Mouse (Mus musculus) midbrain, embryonic 16.5 days (tissue): ENCODE data around the gene Prr5l. TPM values are rescaled to one million over a fixed set of nuclear protein-coding genes. Genes with fewer than 3 reads are reported as not detected.

Experiments used
- ATAC-seq: fragments of 200-750 bp; cut with Nextera tagmentation; 2 replicates; pipeline ENCODE4 v1.8.0; 2017; ENCODE audit warnings: moderate TSS enrichment
- H3K27ac ChIP-seq: fragments of 300-500 bp; sonication (generic); 2 replicates; pipeline ENCODE4 v1.5.1; 2014; ENCODE audit warnings: mild to moderate bottlenecking, low read length, mixed read lengths
- H3K27me3 ChIP-seq: fragments of 300-500 bp; sonication (generic); 2 replicates; pipeline ENCODE4 v1.6.1; 2014; ENCODE audit warnings: low read depth, low read length, mixed read lengths; ENCODE audit not compliant: control insufficient read depth, insufficient read depth
- H3K36me3 ChIP-seq: fragments of 300-500 bp; sonication (generic); 2 replicates; pipeline ENCODE4 v1.6.1; 2014; ENCODE audit warnings: mild to moderate bottlenecking, low read length, moderate library complexity, mixed read lengths; ENCODE audit not compliant: control insufficient read depth, insufficient read depth
- H3K4me1 ChIP-seq: fragments of 300-500 bp; sonication (generic); 2 replicates; pipeline ENCODE4 v1.6.1; 2014; ENCODE audit warnings: mild to moderate bottlenecking, low read length, mixed read lengths; ENCODE audit not compliant: control insufficient read depth, insufficient read depth
- H3K4me2 ChIP-seq: fragments of 300-500 bp; sonication (generic); 2 replicates; pipeline ENCODE4 v1.6.1; 2014; ENCODE audit warnings: mild to moderate bottlenecking, low read length, mixed read lengths
- H3K4me3 ChIP-seq: fragments of 300-500 bp; sonication (generic); 2 replicates; pipeline ENCODE4 v1.5.1; 2014; ENCODE audit warnings: low read depth, mild to moderate bottlenecking, low read length, moderate library complexity, mixed read lengths
- H3K9ac ChIP-seq: fragments of 300-500 bp; sonication (generic); 2 replicates; pipeline ENCODE4 v1.6.1; 2014; ENCODE audit warnings: low read depth, low read length, mixed read lengths
- H3K9me3 ChIP-seq: fragments of 300-500 bp; sonication (generic); replicated peaks from 2 replicates; pipeline ENCODE4 v1.6.1; 2014; ENCODE audit warnings: mild to moderate bottlenecking, low read length, mixed read lengths; ENCODE audit not compliant: control insufficient read depth, poor library complexity, severe bottlenecking
- WGBS: fragments of 180-500 bp; shearing (Covaris S2); extraction: QIAGEN DNeasy Blood & Tissue Kit; methylation state at CpG from one replicate; pipeline ENCODE4 v1.1.7; 2014; 5-methylcytosine and 5-hydroxymethylcytosine counted together
- polyA plus RNA-seq: library from polyadenylated mRNA; unstranded; fragments of >200 nt; fragmentation: Nextera tagmentation; extraction: Ambion mirVana; gene quantifications from 2 replicates; pipeline ENCODE4 v1.2.1, GENCODE M21; 2015

Prr5l gene
- polyA plus RNA-seq, 1 experiment from 2014 or later: 4.7 TPM

GRCm38 (mm10) chr2:101891143-101891542, 8.3 kb upstream of the Prr5l start:
- no peak for ATAC-seq
- Histone ChIP-seq H3K9me3 (no peaks in the 10 kb centered on the region), H3K9ac (no peak overlapping the region), H3K4me3 (no peak overlapping the region), H3K27ac (no peak overlapping the region), H3K4me2 (no peak overlapping the region), H3K4me1 (peaks cover 12% of the 10 kb centered on the region), H3K27me3 (no peaks in the 10 kb centered on the region), H3K36me3 (no peaks in the 10 kb centered on the region)
- 65% methylated on average over 7 of the region's 7 CpGs for WGBS

DNA sequence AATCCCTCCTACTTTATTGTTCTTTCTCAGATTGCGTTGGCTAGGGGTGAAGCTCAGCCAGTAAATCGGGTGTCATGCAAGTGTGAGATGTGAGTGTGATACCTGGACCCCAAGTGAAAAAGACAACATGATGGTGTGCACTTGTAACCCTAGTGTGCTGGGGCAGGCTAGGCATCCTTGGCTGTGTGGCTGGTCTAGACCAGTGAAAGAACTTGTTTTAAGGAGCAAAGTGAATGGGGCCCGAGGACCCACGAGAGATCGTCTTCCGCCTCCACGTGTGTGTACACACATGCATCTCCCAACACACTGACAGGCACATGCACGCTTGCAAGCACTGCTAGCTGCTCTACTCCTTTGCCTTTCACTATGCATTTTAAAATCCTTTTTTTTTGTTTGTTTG, 6.1 kb upstream of the Prr5l start:
- Histone ChIP-seq H3K4me3 (no peak overlapping the region), H3K4me2 (no peak overlapping the region), H3K9me3 (no peaks in the 10 kb centered on the region), H3K36me3 (no peaks in the 10 kb centered on the region), H3K9ac (no peak overlapping the region), H3K4me1 (peaks cover 8% of the 10 kb centered on the region), H3K27ac (no peak overlapping the region), H3K27me3 (no peaks in the 10 kb centered on the region)
- ATAC-seq: no peak
- WGBS: 97% methylated on average over 8 of the region's 8 CpGs

GRCm38 (mm10) chr2:101885768-101886438, 3.1 kb upstream of the Prr5l start, which contains the start of gene Commd9:
Gene Commd9, plus strand, starts transcription at chr2:101886247.
- no peaks in the 10 kb centered on the region for H3K36me3 ChIP-seq
- H3K9ac ChIP-seq: peak within 1 kb of the TSS; percentile 84
- H3K27me3 ChIP-seq: no peaks in the 10 kb centered on the region
- no peaks in the 10 kb centered on the region for H3K9me3 ChIP-seq
- peak within 1 kb of the TSS; percentile 78 for H3K4me2 ChIP-seq
- peak within 1 kb of the TSS; percentile 79 for H3K27ac ChIP-seq
- peaks cover 8% of the 10 kb centered on the region for H3K4me1 ChIP-seq
- ATAC-seq: peak; percentile 97
- WGBS: 12% methylated on average over 22 of the region's 22 CpGs
- H3K4me3 ChIP-seq: peak within 1 kb of the TSS; percentile 75

DNA sequence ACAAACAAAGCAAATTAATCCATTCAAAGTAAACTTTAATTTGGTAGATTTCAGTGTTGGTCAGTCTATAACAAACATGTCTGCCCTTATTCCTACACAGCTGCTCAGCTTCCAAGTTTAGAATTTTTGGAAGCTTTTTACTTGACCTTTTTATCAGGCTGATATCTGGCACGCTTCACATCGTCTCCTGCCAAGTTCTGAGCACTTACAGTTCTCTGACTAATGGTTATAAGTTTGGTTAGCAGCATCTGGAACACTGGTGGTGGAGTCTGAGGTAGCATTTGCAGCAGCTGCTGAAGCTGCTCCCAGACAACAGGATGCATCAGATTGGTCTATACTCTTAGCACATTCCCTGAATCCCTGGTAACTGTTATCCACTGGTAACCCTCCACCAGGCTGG, 1.5 kb upstream of the Prr5l start:
- H3K36me3 ChIP-seq: no peaks in the 10 kb centered on the region
- H3K9ac ChIP-seq: no peak overlapping the region
- 89% methylated on average over 2 of the region's 2 CpGs for WGBS
- no peak overlapping the region for H3K27ac ChIP-seq
- H3K27me3 ChIP-seq: no peaks in the 10 kb centered on the region
- ATAC-seq: no peak
- H3K4me1 ChIP-seq: peaks cover 8% of the 10 kb centered on the region
- H3K4me2 ChIP-seq: no peak overlapping the region
- H3K9me3 ChIP-seq: no peaks in the 10 kb centered on the region
- no peak overlapping the region for H3K4me3 ChIP-seq

DNA sequence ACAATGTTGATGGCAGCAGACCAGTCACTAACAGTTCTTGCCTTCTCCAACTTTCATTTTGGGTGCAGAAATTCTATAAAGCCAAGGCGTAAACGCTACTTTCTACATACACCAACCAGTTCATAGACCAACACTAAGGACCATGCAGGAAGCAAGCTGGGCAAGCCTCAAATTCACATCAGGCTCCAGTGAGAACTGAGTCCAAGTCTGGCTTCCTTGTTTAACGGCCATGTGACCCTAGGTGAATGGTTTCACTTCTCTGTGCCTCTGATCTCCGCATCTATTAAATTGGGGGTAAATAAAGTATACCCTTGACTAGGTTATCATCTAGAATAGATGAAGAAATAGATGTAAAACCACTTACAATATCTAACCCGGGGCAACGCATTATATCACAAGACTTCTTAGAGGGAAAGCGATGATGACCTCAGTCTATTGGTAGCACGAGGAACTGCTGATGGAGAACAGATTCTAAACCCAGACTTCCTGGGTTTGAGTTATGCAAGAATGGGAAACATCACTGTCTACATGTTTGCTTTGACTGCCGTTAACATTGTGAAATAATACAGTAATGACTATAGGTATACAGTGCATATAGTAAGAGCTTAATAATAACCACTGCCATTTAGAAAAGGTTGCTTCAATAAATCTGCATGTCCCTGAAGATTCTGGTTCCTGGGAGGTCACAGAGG, 1.2 kb downstream of the Prr5l start:
- ATAC-seq: no peak
- Histone ChIP-seq H3K27ac (no peak overlapping the region), H3K36me3 (no peaks in the 10 kb centered on the region), H3K4me2 (no peak overlapping the region), H3K9me3 (no peaks in the 10 kb centered on the region), H3K4me1 (peaks cover 1% of the 10 kb centered on the region), H3K27me3 (no peaks in the 10 kb centered on the region), H3K4me3 (no peak overlapping the region), H3K9ac (no peak overlapping the region)
- WGBS: 93% methylated on average over 9 of the region's 9 CpGs

DNA sequence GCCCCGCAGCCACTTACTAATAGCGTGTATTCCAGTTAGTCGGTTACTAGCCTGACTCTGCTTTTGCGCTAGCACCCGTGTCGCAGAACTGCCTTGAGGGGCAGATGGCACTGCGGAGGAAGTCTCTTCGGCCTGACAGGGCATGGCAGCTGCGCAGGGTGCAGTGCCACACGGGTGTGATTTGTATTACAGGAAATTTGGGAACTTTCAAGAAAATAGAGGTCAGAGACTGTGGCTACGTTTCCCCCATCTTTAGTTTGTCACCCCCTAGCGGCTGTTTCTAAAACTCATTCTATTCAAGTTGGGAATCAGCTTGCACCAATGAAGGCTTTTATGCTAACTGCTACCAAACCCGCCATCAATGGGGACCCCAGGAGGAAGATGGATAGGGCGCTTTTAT, 11.6 kb downstream of the Prr5l start:
- Histone ChIP-seq H3K4me3 (no peak overlapping the region), H3K4me2 (0 out of 2 replicates have a peak overlapping the region, but pooled peaks have one; percentile 19), H3K9me3 (no peaks in the 10 kb centered on the region), H3K27me3 (no peaks in the 10 kb centered on the region), H3K36me3 (no peaks in the 10 kb centered on the region), H3K27ac (no peak overlapping the region), H3K9ac (0 out of 2 replicates have a peak overlapping the region, but pooled peaks have one; percentile 30), H3K4me1 (no peaks in the 10 kb centered on the region)
- peak; percentile 28; the same call in 1 of the 2 replicates for ATAC-seq
- WGBS: 28% methylated on average over 14 of the region's 14 CpGs

DNA sequence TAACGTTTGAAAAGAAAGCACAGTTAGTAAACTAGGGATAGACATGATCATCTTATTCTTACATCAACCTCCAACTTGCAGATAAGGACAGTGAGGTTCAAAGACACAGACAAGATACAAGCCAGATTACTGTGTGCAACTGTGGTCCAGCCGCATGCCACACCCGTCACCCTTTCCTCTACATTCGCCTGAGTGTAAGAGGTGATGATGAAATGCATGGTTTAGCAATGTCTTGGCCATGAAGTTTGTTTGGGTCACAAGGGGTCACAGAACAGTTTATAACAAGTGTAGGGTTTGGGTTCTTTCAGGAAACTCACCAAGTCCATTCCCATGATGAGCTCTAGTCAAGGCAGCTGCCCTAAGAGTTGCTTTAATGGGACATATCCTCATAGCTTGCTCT, 14.1 kb downstream of the Prr5l start:
- no peak overlapping the region for H3K4me3 ChIP-seq
- no peak overlapping the region for H3K27ac ChIP-seq
- WGBS: 92% methylated on average over 4 of the region's 4 CpGs
- no peaks in the 10 kb centered on the region for H3K4me1 ChIP-seq
- no peaks in the 10 kb centered on the region for H3K36me3 ChIP-seq
- no peak overlapping the region for H3K9ac ChIP-seq
- no peaks in the 10 kb centered on the region for H3K27me3 ChIP-seq
- no peaks in the 10 kb centered on the region for H3K9me3 ChIP-seq
- ATAC-seq: no peak
- H3K4me2 ChIP-seq: no peak overlapping the region

DNA sequence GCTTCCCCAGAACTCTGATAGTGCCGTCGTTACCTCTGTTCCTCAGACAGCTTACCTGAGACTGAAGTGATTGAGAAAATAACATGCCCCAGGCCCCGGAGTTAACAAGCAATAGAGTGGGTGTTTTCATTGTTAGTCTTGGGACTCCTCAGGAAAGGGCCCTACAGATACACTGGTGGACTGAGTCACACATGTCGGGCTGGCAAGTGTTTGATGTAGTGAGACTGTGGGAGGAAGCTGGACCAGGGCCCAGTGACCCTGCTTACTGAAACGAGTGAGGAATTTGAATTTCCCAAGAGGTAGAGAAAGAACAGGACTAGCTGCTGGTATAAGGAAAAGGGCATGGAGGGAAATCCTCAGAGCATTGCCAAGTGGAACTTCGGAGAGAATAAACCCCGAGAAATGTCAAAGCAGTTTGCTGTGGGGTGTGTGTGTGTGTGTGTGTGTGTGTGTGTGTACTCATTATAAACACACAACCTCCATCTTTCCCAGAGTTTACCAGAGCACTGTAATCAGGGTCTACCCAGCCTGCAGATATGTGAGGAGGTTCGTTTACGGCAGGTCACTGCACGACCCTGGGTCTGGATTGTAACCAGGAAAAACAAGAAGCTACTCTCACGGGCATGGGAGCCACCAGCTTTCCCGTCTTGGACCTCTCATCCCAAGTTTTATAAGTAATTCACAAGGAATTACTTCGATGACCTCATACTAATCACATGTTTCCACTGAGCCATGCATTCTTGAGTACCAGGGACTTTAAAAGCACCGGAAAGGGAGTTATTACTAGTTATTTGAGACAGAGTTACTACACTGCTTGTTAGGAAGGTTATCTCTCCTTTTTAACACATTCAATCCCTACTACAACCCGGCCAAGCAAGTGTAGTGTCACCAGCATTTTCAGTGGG, 20.4 kb downstream of the Prr5l start:
- no peaks in the 10 kb centered on the region for H3K27me3 ChIP-seq
- no peak overlapping the region for H3K4me2 ChIP-seq
- no peaks in the 10 kb centered on the region for H3K36me3 ChIP-seq
- WGBS: 77% methylated on average over 15 of the region's 15 CpGs
- H3K4me1 ChIP-seq: no peaks in the 10 kb centered on the region; the same call in 1 of the 2 replicates
- H3K4me3 ChIP-seq: no peak overlapping the region
- peak; percentile 36; the same call in 1 of the 2 replicates for ATAC-seq
- H3K9me3 ChIP-seq: no peaks in the 10 kb centered on the region
- no peak overlapping the region for H3K9ac ChIP-seq
- no peak overlapping the region for H3K27ac ChIP-seq
